Mouse (Mus musculus) spleen, postnatal 36 days (tissue): ENCODE data around the gene Gpam.

Experiments used
- DNase-seq, 2 experiments: peaks; one replicate each; pipeline ENCODE4 v3.0.0; 2022; ENCODE audit warnings: low spot score in 2 of 2, mixed read lengths in 1 of 2

The Gpam gene

GRCm38 (mm10) chr19:55103081-55103830 lies 23.8 kb downstream of the Gpam start:
- no peak for DNase-seq

GRCm38 (mm10) chr19:55101659-55102058 lies 25.4 kb downstream of the Gpam start:
- DNase-seq: no peak

- DNase-seq: no peak
Observed at GRCm38 (mm10) chr19:55100227-55101140, 26.6 kb downstream of the Gpam start.

GRCm38 (mm10) chr19:55099184-55100160 lies 27.6 kb downstream of the Gpam start:
- DNase-seq: peak; percentile 68 to 72

GRCm38 (mm10) chr19:55098409-55099183 lies 28.4 kb downstream of the Gpam start:
- DNase-seq: peak; percentile 3 to 30

- no peak for DNase-seq
Observed at GRCm38 (mm10) chr19:55097396-55097967, 29.6 kb downstream of the Gpam start.

GRCm38 (mm10) chr19:55096666-55097065 lies 30.4 kb downstream of the Gpam start:
- no peak for DNase-seq

GRCm38 (mm10) chr19:55095547-55095946 lies 31.5 kb downstream of the Gpam start:
- DNase-seq: no peak

GRCm38 (mm10) chr19:55091602-55092413 lies 35.2 kb downstream of the Gpam start:
- no peak for DNase-seq

- no peak for DNase-seq
Observed at GRCm38 (mm10) chr19:55090885-55091284, 36.2 kb downstream of the Gpam start.

- DNase-seq: no peak
Observed at GRCm38 (mm10) chr19:55090142-55090541, 36.9 kb downstream of the Gpam start.

- DNase-seq: no peak
Observed at GRCm38 (mm10) chr19:55087776-55088175, 39.3 kb downstream of the Gpam start.

- DNase-seq: no peak
Observed at GRCm38 (mm10) chr19:55085857-55086185, 41.2 kb downstream of the Gpam start.

- DNase-seq: no peak
Observed at GRCm38 (mm10) chr19:55084971-55085856, 41.8 kb downstream of the Gpam start.

- DNase-seq: no peak
Observed at GRCm38 (mm10) chr19:55076822-55077221, 50.2 kb downstream of the Gpam start.

GRCm38 (mm10) chr19:55073004-55073403 lies 54.0 kb downstream of the Gpam start:
- DNase-seq: no peak

- no peak for DNase-seq
Observed at GRCm38 (mm10) chr19:55069054-55069453, 58.0 kb downstream of the Gpam start.

- DNase-seq: no peak
Observed at GRCm38 (mm10) chr19:55063272-55063671, 63.8 kb downstream of the Gpam start.

GRCm38 (mm10) chr19:55062501-55062900 lies 64.5 kb downstream of the Gpam start:
- no peak for DNase-seq
